Mouse (Mus musculus): ENCODE data around the gene Blnk.
A peak's percentile ranks its signal among the peaks of the same experiment; 100 is the strongest.

Gene Blnk

DNA sequence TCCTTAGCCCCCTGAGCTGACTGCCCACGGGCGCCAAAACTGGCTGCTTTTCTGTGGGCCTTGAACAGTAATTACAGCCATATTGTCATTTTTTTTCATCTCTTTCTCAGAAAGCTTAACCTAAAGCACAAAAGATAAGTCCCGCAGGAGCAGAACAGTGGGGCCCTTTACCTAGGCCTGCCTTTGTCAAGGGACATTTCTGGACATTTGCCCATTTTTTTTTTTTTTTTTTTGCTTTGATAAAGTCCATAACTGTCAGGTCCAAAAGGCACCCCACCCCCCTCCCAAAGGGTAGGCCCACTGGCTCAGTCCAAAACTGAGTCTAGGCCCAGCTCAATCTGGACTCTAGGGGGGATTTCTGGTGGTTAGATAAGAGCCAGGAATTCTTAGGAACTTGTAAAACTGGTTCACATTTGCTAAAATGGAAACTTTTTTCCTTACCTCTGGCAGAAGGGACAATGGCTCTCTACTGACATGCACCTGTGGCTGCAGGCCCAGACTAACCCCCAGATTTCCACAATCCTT, 29.9 kb downstream of the Blnk start:
- no peak for DNase-seq

DNA sequence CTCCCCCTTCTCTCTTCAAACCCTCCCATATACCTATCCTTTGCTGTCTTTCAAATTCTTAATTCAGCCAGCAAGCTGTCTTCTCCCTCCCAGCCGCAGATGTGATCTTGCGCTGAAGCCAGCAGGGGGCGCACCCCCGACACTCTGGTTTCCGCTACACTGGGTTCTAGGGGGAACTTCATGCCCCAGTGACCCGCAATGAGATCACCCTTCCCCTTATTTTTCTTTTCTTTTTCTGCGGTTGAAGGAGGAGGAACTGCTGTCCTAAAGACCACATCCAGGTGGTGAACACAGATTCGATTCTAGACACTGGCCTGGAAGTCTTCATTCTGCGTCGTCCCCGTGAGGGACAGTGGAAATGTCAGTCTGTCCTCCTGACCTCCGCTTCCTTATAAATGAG, 31.3 kb downstream of the Blnk start:
- peak; percentile 42 to 71 for DNase-seq

DNA sequence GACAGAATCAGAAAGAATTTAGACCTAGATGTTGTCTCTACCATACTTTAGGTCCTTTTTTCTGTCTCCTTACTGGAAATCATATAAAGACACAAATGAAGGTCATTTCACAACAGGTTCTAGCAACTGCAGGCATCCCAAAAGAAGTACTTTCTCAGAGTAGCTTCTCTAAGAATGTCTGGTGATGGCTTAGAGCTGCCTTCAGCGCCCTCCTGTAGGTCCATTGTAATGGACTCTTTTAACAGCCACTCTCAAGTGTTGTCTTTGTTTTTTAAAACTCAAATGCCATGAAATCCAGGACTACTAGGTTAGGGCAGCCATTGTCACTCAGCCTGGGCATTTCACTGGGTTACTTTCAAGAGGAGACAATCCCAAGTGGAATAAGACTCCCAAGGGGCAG, 35.4 kb downstream of the Blnk start:
- no peak for DNase-seq

DNA sequence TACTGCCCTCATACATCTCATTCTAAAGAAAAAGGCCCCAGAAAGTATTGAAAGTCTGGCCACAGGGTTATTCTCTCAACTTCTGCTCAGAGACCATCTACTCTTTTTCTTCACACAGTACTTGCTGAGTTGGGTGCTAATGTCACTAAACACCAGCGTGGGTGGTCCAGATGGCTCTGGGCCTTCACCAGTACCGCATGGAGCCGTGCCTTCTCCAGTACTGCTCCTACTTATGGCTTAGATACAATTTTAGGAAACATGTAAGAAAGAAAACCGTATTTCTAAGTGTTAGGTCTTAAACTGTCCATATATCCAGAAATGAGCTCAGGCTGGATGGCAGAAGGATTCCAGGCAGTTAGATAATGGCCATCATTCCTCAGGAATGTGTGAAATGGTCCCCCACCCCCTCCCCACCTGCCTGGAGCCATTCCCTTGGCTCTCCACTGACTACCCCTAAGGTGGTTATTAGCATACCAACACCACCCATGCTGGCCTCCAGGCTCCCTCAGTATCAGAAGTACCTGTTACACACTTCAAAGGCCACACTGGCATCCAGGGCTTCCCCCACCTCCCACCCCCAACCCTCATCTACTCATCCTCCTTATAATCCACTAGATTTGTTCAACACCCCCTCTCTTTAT, 47.3 kb downstream of the Blnk start:
- no peak for DNase-seq

DNA sequence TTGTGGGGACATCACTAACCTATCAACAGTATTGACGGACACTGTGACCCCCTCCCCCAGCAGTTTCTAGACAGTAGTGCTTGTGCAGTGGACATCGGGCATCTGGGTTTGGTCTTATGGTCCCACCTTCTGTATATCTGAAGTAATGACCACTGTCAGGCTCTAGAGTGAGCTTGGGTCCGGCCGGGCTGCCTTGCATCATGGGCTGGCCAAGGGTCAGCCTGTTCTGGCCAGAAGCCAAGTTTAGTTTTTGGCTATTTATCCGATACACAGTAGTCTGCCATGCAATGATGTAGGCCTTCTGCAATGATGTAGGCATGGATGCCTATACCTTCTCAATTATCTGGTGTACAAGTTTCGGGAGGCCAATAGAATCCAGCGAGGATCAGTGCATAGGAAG, 50.8 kb downstream of the Blnk start:
- no peak for DNase-seq

DNA sequence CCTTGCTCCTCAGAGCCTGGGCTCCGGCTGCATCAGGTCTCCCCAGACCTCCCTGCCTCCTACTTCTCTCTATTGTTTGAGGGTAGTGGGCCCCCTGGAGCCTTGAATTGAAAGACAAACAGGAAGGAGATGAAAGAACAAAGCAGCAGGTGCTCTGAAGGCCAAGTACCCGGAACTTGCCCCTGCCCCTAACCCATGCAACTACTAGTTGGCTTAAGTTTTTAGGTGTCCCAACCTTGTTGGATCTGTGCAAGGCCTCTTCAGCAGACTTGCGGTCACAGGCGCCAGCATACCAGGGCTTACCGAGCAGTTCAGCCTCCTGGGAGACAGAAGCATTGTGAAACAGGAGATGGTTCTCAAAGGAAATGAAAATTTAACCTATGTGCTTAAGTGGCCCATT, 58.3 kb downstream of the Blnk start:
- DNase-seq, result no peak

DNA sequence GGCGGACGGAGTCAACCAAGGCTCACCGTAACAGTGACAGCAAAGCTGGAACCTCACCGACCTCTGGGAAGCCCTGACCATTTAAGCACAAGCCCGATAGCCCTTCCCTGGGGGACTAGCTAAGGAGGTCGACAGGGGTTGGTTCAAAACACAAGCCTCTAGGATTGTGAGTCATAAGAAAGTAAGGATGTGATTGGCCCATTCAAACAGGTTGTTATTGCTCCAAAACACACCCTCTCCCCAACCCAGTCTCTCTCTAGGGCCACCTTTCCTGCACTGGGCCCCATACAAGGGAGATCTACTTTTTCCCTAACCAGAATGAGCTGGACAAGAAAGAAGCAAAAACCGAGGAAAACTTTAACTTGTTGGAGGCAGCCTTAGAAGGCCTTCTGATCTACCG, 59.0 kb downstream of the Blnk start:
- no peak for DNase-seq

DNA sequence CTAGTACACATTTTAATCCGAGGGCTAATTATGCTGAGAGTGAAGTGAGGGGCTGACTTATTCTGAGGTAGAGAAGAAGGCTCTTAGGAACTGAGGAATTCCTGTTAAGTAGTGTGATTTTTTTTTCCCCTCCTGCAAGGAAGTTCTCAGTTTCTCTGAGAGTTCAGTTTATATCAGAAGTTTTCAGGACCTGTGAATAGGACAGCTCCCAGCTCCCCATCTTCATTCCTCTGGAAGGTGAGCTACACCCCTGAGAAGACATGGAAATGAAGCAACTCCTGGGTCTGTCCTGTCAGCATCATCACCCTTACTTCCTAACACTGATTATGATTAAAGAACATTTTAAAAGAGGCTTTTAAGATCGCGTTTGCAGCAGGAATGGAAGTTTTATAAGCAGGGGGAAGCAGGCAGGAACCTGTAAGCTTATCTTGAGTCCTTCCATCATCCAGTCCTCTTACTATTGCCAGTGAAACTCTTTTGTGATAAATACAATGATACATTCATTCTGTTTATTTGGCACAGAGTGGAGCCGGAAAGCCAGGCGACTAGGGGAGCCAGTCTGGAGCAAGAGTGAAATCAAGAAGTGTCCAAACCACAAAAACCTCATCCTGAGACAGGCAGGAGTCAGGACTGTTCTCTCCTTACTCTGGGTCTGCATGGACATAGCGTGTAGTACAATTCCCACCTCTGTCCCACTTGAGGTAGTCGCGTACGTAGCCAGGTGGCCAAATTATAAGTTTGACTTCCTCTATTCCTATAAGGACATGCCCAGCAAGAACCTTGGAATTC, 62.6 kb downstream of the Blnk start:
- no peak for DNase-seq

DNA sequence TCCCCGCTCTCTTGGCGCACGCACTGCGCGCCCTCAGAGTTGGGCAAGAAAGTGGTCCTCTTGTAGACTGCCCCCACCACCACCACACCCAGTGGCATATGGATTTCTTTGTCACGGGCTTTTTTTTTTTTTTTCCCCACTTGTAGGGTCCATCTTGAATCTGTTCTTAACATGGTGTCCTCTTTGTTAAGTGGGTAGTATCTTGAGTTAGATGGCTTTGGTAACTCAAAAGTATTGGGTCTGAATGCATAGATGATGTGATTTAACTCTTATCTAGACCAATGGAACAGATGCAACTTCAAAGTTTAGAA, 99.0 kb downstream of the Blnk start:
- DNase-seq, result no peak

DNA sequence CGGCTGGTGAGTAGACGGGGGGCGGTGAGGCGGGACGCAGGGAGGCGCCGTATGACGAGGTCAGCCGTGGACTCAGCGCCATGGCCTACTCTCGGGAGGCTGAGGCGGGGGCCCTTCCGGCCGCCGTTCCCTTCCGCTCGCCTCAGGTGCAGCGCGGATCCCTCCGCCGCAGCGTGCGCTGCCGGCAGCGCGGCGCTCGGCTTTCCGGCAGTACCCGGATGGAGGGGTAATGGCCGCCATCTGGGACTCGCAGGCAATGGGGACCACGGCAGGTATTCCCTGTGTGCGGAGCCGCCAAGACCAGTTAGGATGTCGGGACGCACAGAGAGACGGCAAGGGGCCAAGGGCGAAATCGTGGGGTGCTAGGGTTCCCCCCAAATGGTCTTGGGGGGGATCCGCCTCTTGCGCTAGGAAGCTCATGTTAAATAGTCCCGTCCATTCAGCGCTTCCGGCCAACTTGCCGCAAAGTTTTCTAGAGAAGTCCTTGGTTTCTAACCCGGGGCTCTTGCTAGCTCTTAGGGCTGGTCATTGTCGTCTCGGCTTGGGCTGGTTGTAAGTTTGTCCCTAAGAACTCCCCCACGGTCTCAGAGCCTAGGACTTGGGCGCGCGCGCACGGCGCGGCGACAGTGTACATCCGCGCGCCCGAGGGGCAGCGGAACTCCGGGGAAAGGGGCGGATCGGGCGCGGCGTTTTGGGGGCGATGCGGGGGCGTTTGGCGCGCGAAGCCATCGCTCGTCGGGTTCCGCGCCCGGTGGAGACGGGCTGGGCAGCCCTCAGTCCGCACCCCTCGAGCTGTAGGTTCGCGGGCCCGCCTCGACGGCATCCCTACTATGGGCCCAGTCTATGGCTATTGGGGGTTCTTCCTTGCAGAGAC, 99.6 kb downstream of the Blnk start, which contains the start of gene Zfp518a:
Gene Zfp518a (plus strand): TSS at position 187 of the 874 bp plus-strand sequence.
- DNase-seq, result peak; percentile 92 to 94

DNA sequence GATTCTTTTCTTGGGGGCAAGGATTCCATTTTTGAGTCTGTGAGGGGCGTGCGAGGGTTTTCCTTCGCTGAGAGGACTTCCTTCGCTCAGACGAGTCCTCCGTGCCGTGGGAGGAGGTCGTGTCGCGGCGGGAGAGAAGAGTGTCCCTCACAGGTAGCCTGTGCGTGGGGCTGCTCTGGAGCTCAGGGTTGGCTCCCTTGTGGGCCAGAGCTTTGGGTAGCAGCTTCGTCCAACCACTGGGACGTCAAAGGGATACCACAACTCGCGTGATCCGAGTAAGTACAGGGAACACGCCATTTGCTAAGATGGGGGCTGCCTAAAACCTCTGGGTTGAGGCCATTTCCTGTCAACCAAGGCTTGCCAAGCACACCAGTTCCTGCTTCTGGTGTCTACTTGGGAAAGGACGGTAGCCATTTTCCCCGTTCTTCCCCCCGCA, 100.2 kb downstream of the Blnk start:
- DNase-seq, result no peak

DNA sequence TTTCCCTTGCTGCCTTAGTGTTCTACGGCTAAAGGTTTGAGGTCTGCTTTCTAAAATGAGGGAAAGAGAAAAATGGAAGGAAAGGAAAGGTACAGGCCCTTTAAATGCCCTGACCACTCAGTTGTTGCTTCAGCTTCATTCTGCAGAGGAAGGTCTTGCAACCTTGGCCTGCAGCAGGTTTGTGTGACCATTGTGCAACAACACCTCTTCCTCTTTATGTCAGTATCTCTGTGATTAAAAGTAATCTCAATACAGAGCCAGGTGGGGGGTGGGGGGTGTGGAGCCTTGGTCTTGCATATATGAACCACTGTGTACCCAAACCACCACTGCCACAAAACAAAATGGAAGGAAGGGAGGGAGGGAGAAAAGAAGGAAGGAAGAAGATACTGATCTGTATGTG, 105.4 kb downstream of the Blnk start:
- DNase-seq, result no peak

DNA sequence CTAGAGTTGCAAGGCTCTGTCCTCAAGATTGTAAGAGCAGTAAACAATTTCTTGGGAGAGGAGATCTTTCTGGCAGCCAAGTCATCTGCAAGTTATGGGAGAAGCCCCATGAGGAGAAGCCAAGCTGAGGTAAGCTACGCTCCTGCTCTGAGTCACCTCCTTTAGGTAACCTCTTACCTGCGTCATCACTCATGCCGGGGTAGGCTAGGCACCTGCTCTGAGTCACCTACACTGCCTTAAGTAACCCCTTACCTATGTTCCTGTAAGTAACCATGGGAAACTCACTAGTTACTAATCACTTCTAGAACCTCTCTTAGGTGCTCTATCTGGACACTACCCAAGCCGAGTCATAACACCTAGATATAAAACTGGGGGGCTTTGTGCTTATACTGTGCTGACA, 112.6 kb downstream of the Blnk start:
- DNase-seq, result no peak
